Mouse (Mus musculus) urinary bladder, postnatal 10 days (tissue): ENCODE measurements around the gene Usp46.
"Not testable (repeated sequence)": the region's sequence is repeated elsewhere in the genome, so short reads cannot be mapped to it uniquely, and the experiment has no call there.

Experiments used
- DNase-seq: peaks from one replicate; pipeline ENCODE4 v3.0.0; 2022; ENCODE audit warnings: low spot score

Gene Usp46

GRCm38 (mm10) chr5:74028221-74028620, 40.0 kb downstream of the Usp46 start:
- DNase-seq: no peak

- no peak for DNase-seq
These were observed 47.7 kb downstream of the Usp46 start for GRCm38 (mm10) chr5:74020506-74020905.

GRCm38 (mm10) chr5:74018870-74019565, 49.2 kb downstream of the Usp46 start:
- DNase-seq: no peak

- no peak for DNase-seq
These were observed 50.7 kb downstream of the Usp46 start for GRCm38 (mm10) chr5:74017488-74017887.

- no peak for DNase-seq
These were observed 56.6 kb downstream of the Usp46 start for GRCm38 (mm10) chr5:74011629-74012028.

- DNase-seq: no peak
These were observed 60.6 kb downstream of the Usp46 start for GRCm38 (mm10) chr5:74007492-74008070.

- no peak for DNase-seq
These were observed 62.3 kb downstream of the Usp46 start for GRCm38 (mm10) chr5:74005936-74006335.

- no peak for DNase-seq
These were observed 66.5 kb downstream of the Usp46 start for GRCm38 (mm10) chr5:74001743-74002142.

GRCm38 (mm10) chr5:73998966-73999365, 69.3 kb downstream of the Usp46 start:
- no peak for DNase-seq

- DNase-seq: no peak
These were observed 73.4 kb downstream of the Usp46 start for GRCm38 (mm10) chr5:73994850-73995249.

GRCm38 (mm10) chr5:73993538-73993937, 74.7 kb downstream of the Usp46 start:
- no peak for DNase-seq

- DNase-seq: no peak
These were observed 75.9 kb downstream of the Usp46 start for GRCm38 (mm10) chr5:73992321-73992720.

- no peak for DNase-seq
These were observed 78.7 kb downstream of the Usp46 start for GRCm38 (mm10) chr5:73989532-73989931.

GRCm38 (mm10) chr5:73987777-73988560, 80.3 kb downstream of the Usp46 start:
- DNase-seq: no peak

- no peak for DNase-seq
These were observed 90.8 kb downstream of the Usp46 start for GRCm38 (mm10) chr5:73977426-73977825.

- no peak for DNase-seq
These were observed 96.5 kb downstream of the Usp46 start for GRCm38 (mm10) chr5:73971701-73972100.

- no peak for DNase-seq
These were observed 98.1 kb downstream of the Usp46 start for GRCm38 (mm10) chr5:73970024-73970628.

- no peak for DNase-seq
These were observed 98.9 kb downstream of the Usp46 start for GRCm38 (mm10) chr5:73969338-73969737.

GRCm38 (mm10) chr5:73959779-73960178, 108.5 kb downstream of the Usp46 start:
- DNase-seq: no peak

GRCm38 (mm10) chr5:73958614-73959013, 109.6 kb downstream of the Usp46 start:
- not testable (repeated sequence) for DNase-seq

- DNase-seq: no peak
These were observed 110.1 kb downstream of the Usp46 start for GRCm38 (mm10) chr5:73958096-73958495.

- no peak for DNase-seq
These were observed 112.5 kb downstream of the Usp46 start for GRCm38 (mm10) chr5:73955691-73956090.

GRCm38 (mm10) chr5:73955005-73955404, 113.2 kb downstream of the Usp46 start:
- DNase-seq: no peak
